Mouse (Mus musculus) embryonic fibroblast, embryonic 13.5 days (primary cell): Measurements from ENCODE around the gene Eif2b5.

ENCODE experiments used
- CTCF ChIP-seq: IDR thresholded peaks from 2 replicates; pipeline ENCODE4 v1.5.1; 2011; ENCODE audit warnings: mild to moderate bottlenecking, control low read depth, low read length, moderate library complexity, borderline replicate concordance; ENCODE audit not compliant: insufficient read depth
- POLR2A ChIP-seq: IDR thresholded peaks from 2 replicates; pipeline ENCODE4 v1.6.1; 2011; ENCODE audit warnings: low read depth, mild to moderate bottlenecking, control low read depth, low read length, moderate library complexity

GRCm38 (mm10) chr16:20517216-20517615 is 18.6 kb downstream of the Eif2b5 start:
- TF ChIP-seq CTCF (no peak), POLR2A (no peak)
